Mouse (Mus musculus): ENCODE data around the gene Abhd8. TPM values are rescaled to one million over a fixed set of nuclear protein-coding genes. Genes with fewer than 3 reads are reported as not detected.
A peak's percentile ranks its signal among the peaks of the same experiment; 100 is the strongest.

The Abhd8 gene
- polyA plus RNA-seq, 1 experiment from 2014 or later = 133 TPM

DNA sequence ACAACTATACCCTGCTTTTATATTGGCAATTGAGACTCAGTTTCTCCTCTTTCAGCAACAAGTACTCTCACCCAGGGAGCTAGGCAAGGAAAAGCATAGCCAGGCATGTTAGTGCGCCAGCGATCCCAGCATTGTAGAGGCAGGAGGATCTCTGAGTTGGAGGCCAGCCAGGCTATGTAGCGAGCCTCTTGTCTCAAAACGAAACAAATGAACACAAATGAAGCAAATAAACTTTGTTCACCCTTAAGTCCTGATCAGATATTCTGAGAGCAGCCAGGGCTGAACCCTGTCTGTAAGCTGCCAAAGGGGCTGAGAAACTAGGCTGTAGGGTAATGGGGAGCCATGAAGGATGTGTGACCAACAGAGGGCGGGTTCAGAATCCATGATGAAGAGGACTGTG lies 32.4 kb upstream of the Abhd8 start:
- Histone ChIP-seq H3K27me3 (no peaks in the 10 kb centered on the region), H3K9me3 (no peaks in the 10 kb centered on the region), H3K27ac (no peak overlapping the region), H3K36me3 (peaks cover 33% of the 10 kb centered on the region), H3K4me1 (replicated peaks) (peaks cover 12% of the 10 kb centered on the region), H3K4me2 (replicated peaks) (no peak overlapping the region), H3K9ac (replicated peaks) (no peak overlapping the region), H3K4me3 (replicated peaks) (no peak overlapping the region)
- ATAC-seq = no peak
- WGBS = 93% methylated on average over 5 of the region's 5 CpGs

DNA sequence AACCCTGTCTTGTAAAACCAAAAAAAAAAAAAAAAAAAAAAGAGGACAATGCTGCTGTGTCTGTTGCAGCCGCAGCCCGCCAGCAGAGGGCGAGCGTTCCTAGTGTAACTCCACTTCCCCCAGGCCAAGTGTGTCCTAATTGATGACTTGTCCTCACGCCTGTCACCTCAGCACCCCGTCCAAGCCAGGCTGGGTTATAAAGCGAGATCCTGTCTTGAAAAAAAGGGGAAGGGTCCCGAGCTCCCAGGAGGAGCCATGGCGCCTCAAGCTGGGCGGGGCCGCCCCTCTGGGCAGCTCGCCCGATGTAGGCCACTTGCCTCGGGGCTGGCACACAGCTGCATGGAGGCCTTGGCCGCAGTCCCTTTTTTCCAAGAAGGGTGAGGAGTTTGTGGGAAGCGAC lies 31.6 kb upstream of the Abhd8 start:
- Histone ChIP-seq H3K9ac (replicated peaks) (no peak overlapping the region), H3K27ac (no peak overlapping the region), H3K9me3 (no peaks in the 10 kb centered on the region), H3K4me2 (replicated peaks) (no peak overlapping the region), H3K4me3 (replicated peaks) (no peak overlapping the region), H3K36me3 (peaks cover 36% of the 10 kb centered on the region), H3K4me1 (replicated peaks) (peaks cover 15% of the 10 kb centered on the region), H3K27me3 (no peaks in the 10 kb centered on the region)
- 34% methylated on average over 16 of the region's 16 CpGs for WGBS
- peak; percentile 71 for ATAC-seq

GRCm38 (mm10) chr8:71488454-71488853 lies 25.0 kb upstream of the Abhd8 start:
- Histone ChIP-seq H3K4me3 (replicated peaks) (peak overlapping the region; percentile 83), H3K9me3 (no peaks in the 10 kb centered on the region), H3K4me2 (replicated peaks) (peak overlapping the region; percentile 100), H3K36me3 (peaks cover 41% of the 10 kb centered on the region), H3K27ac (no peak overlapping the region), H3K9ac (replicated peaks) (peak overlapping the region; percentile 82), H3K4me1 (replicated peaks) (peaks cover 53% of the 10 kb centered on the region), H3K27me3 (no peaks in the 10 kb centered on the region)
- ATAC-seq = peak; percentile 69
- WGBS = under 1% methylated on average over 22 of the region's 22 CpGs

GRCm38 (mm10) chr8:71487691-71488445 lies 24.4 kb upstream of the Abhd8 start, which contains the start of gene Gtpbp3:
Gene Gtpbp3, plus strand, starts transcription at chr8:71488103.
- ATAC-seq = peak; percentile 32
- peak within 1 kb of the TSS; percentile 74 for H3K27ac ChIP-seq
- H3K27me3 ChIP-seq = no peaks in the 10 kb centered on the region
- H3K36me3 ChIP-seq = peaks cover 42% of the 10 kb centered on the region
- peak within 1 kb of the TSS; percentile 82 for H3K9ac ChIP-seq (replicated peaks)
- under 1% methylated on average over 33 of the region's 33 CpGs for WGBS
- H3K9me3 ChIP-seq = no peaks in the 10 kb centered on the region
- H3K4me1 ChIP-seq (replicated peaks) = peaks cover 59% of the 10 kb centered on the region
- peak within 1 kb of the TSS; percentile 100 for H3K4me2 ChIP-seq (replicated peaks)
- peak within 1 kb of the TSS; percentile 83 for H3K4me3 ChIP-seq (replicated peaks)

- peak overlapping the region; percentile 90 for H3K4me3 ChIP-seq (replicated peaks)
- peak overlapping the region; percentile 46; the same call in 1 of the 2 replicates for H3K9ac ChIP-seq (replicated peaks)
- ATAC-seq = no peak
- peak overlapping the region; percentile 41; the same call in 1 of the 2 replicates for H3K27ac ChIP-seq
- H3K9me3 ChIP-seq = no peaks in the 10 kb centered on the region
- peak overlapping the region; percentile 79 for H3K4me2 ChIP-seq (replicated peaks)
- H3K36me3 ChIP-seq = peaks cover 42% of the 10 kb centered on the region
- 0 out of 2 replicates have a peak, but pooled peaks cover 3% of the 10 kb centered on the region for H3K27me3 ChIP-seq
- H3K4me1 ChIP-seq (replicated peaks) = peaks cover 74% of the 10 kb centered on the region
- WGBS = 20% methylated on average over 7 of the region's 7 CpGs
Measured at GRCm38 (mm10) chr8:71486136-71486529, 22.7 kb upstream of the Abhd8 start.

- Histone ChIP-seq H3K9me3 (no peaks in the 10 kb centered on the region), H3K4me3 (replicated peaks) (peak within 1 kb of the TSS; percentile 90), H3K4me2 (replicated peaks) (peak within 1 kb of the TSS; percentile 79), H3K36me3 (peaks cover 42% of the 10 kb centered on the region), H3K4me1 (replicated peaks) (peaks cover 74% of the 10 kb centered on the region), H3K27ac (peak within 1 kb of the TSS; percentile 92), H3K27me3 (0 out of 2 replicates have a peak, but pooled peaks cover 3% of the 10 kb centered on the region), H3K9ac (replicated peaks) (peak within 1 kb of the TSS; percentile 99)
- ATAC-seq = peak; percentile 80
- WGBS = 5% methylated on average over 55 of the region's 58 CpGs
Measured at GRCm38 (mm10) chr8:71485142-71486135, 22.0 kb upstream of the Abhd8 start, which contains the start of gene Ano8. Gene Ano8, minus strand, starts transcription at chr8:71485963.

DNA sequence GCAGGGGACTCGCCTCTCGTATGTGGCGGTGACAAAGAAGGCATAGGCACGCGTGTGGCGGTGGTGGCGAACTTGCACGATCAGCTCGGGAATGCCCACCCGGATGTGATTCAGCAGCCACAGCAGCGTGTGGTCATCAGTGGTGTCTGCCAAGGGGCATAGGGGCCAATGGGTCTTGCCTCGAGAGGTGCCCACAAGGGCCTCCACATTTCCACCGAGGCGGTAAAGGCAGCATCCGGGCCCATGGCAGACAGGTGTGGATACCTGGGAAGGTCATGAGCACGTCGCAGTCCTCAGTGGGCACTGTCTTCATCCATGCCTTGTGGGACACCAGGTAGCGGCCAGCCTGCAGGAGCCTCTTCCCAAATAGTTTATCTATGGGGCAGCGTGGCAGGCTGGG lies 21.3 kb upstream of the Abhd8 start:
- Histone ChIP-seq H3K27me3 (0 out of 2 replicates have a peak, but pooled peaks cover 3% of the 10 kb centered on the region), H3K4me2 (replicated peaks) (peak overlapping the region; percentile 79), H3K9ac (replicated peaks) (peak overlapping the region; percentile 99), H3K4me3 (replicated peaks) (peak overlapping the region; percentile 90), H3K36me3 (peaks cover 49% of the 10 kb centered on the region), H3K4me1 (replicated peaks) (peaks cover 69% of the 10 kb centered on the region), H3K27ac (0 out of 2 replicates have a peak overlapping the region, but pooled peaks have one; percentile 92), H3K9me3 (no peaks in the 10 kb centered on the region)
- no peak for ATAC-seq
- WGBS = 96% methylated on average over 19 of the region's 19 CpGs

DNA sequence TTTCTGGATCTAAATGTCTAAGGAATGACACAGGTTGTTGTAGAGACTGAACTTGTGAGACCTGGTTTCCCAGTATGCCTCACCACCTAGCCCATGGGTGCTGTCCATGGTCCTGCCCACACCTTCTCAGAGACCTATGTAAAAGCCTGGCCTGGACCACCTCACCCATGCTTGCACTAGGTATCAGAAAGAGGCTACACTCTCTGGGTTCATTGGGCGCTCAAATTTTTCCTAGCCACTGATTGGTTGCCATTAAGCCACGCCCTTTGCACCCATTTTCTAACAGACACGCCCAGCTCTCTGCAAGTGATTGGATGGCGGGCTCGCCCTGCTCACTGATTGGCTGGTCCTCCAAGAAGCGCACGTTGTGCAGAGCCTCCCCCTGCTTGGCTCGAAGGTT lies 20.5 kb upstream of the Abhd8 start:
- Histone ChIP-seq H3K4me3 (replicated peaks) (no peak overlapping the region), H3K4me1 (replicated peaks) (peaks cover 60% of the 10 kb centered on the region), H3K27me3 (0 out of 2 replicates have a peak, but pooled peaks cover 3% of the 10 kb centered on the region), H3K4me2 (replicated peaks) (0 out of 2 replicates have a peak overlapping the region, but pooled peaks have one; percentile 79), H3K36me3 (peaks cover 57% of the 10 kb centered on the region), H3K9me3 (no peaks in the 10 kb centered on the region), H3K9ac (replicated peaks) (no peak overlapping the region), H3K27ac (no peak overlapping the region)
- 57% methylated on average over 8 of the region's 8 CpGs for WGBS
- no peak for ATAC-seq

DNA sequence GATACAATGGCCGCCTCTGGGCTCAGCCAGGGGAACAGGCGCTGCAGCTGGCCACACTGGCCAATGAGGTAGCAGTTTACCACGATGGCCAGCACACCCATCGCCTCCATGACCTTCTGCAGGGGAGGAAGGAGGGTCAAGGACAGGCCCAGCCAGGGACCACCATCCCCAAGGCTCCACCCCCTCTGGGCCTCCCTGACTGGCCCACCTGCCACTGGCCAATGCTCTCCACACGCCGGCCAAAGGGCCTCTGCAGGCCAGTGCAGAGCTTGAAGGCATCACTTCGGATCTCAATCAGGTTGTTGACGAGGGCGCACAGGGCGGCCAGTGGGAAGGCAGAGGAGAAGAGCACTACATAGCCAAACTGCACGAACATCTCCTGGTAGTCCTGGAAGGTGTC lies 15.5 kb upstream of the Abhd8 start:
- peaks cover 49% of the 10 kb centered on the region for H3K4me1 ChIP-seq (replicated peaks)
- no peak overlapping the region for H3K27ac ChIP-seq
- no peak overlapping the region for H3K4me3 ChIP-seq (replicated peaks)
- peaks cover 79% of the 10 kb centered on the region for H3K36me3 ChIP-seq
- H3K4me2 ChIP-seq (replicated peaks) = no peak overlapping the region
- no peaks in the 10 kb centered on the region for H3K9me3 ChIP-seq
- H3K27me3 ChIP-seq = 0 out of 2 replicates have a peak, but pooled peaks cover 3% of the 10 kb centered on the region
- 95% methylated on average over 11 of the region's 11 CpGs for WGBS
- H3K9ac ChIP-seq (replicated peaks) = no peak overlapping the region
- ATAC-seq = no peak

DNA sequence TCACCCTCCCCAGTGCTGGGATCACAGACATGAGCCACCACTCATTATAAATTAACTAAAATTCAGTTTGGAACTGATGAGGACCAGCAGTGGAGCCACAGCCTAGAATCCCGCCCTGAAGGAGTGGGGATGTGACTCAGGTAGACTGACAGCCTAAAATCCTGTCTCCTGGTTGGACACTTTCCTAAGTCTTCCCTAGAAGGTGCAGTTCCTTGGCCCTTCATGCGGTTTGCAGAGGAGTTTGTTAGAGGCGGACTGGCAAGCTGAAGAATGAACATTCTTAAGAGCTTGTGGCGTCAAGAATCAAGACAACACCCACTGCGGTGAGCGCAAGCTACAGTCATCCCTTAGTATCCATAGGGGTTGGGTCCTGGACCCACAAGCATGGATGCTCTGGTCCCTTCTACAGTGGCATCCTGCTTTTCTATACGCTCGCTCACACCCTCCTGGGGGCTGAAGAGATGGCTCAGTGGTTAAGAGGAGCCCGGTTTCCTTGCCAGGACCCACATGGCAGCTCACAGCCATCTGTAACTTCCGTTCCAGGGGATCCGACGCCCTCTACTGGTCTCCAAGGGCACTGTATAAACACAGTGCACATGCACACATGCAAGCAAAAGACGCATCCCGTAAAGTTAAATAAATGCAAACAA lies 13.9 kb upstream of the Abhd8 start:
- H3K9ac ChIP-seq (replicated peaks) = peak overlapping the region; percentile 78
- 37% methylated on average over 14 of the region's 14 CpGs for WGBS
- peak overlapping the region; percentile 53 for H3K4me3 ChIP-seq (replicated peaks)
- H3K9me3 ChIP-seq = no peaks in the 10 kb centered on the region
- peak overlapping the region; percentile 92 for H3K27ac ChIP-seq
- H3K36me3 ChIP-seq = peaks cover 81% of the 10 kb centered on the region
- H3K4me2 ChIP-seq (replicated peaks) = peak overlapping the region; percentile 79
- peaks cover 33% of the 10 kb centered on the region for H3K4me1 ChIP-seq (replicated peaks)
- peak; percentile 2; the same call in 1 of the 2 replicates for ATAC-seq
- 0 out of 2 replicates have a peak, but pooled peaks cover 3% of the 10 kb centered on the region for H3K27me3 ChIP-seq

All from midbrain, embryonic 13.5 days (tissue).